Mouse (Mus musculus) G1E (cell line): Measurements from ENCODE around the gene Scn4b.

ENCODE experiments used
- CTCF ChIP-seq: IDR thresholded peaks from 2 replicates; pipeline ENCODE4 v1.5.1; 2012; ENCODE audit warnings: low read depth, low read length, inconsistent platforms, mixed read lengths
- GATA1 ChIP-seq: IDR thresholded peaks from 2 replicates; pipeline ENCODE4 v1.6.1; 2012; ENCODE audit warnings: borderline replicate concordance, low read length, inconsistent platforms, mixed read lengths

GRCm38 (mm10) chr9:45167903-45168302, 29.7 kb downstream of the Scn4b start:
- no peak for TF ChIP-seq CTCF
- TF ChIP-seq GATA1: no peak
